Mouse (Mus musculus): ENCODE data around the gene Cnpy1. TPM values are rescaled to one million over a fixed set of nuclear protein-coding genes. Genes with fewer than 3 reads are reported as not detected.

The Cnpy1 gene
- polyA plus RNA-seq (2012; fragmentation: generic; extraction: Trizol) = not detected

- Histone ChIP-seq H3K4me2 (ENCODE audit: low read depth) (no peak within 1 kb of the TSS), H3K4me3 (no peak within 1 kb of the TSS), H3ac (ENCODE audit: control insufficient read depth, insufficient read length) (no peak within 1 kb of the TSS), H3K27me3 (ENCODE audit: control insufficient read depth, insufficient read depth, insufficient read length) (peaks cover 7% of the 10 kb centered on the region), H3K79me2 (ENCODE audit: control insufficient read depth, insufficient read depth) (no peaks in the 10 kb centered on the region), H3K36me3 (ENCODE audit: control insufficient read depth, insufficient read depth) (no peaks in the 10 kb centered on the region)
- TF ChIP-seq MYOG (IDR thresholded peaks at IDR 0.05; ENCODE audit: control insufficient read depth in 1 of 3, insufficient read depth in 1 of 3, insufficient read length in 2 of 3, low read depth in 2 of 3) = no peak
- TF ChIP-seq REST (IDR thresholded peaks at IDR 0.05; ENCODE audit: insufficient read depth, insufficient read length) = no peak
- no peak for TF ChIP-seq MYOD1 (IDR thresholded peaks at IDR 0.05; ENCODE audit: control insufficient read depth in 1 of 3, insufficient read length in 2 of 3, low read depth in 2 of 3)
- TF ChIP-seq SRF (IDR thresholded peaks at IDR 0.05; ENCODE audit: control insufficient read depth, insufficient read length, low read depth) = no peak
- TF ChIP-seq MAX (IDR thresholded peaks at IDR 0.05; ENCODE audit: low read depth) = no peak
- TF ChIP-seq E2F4 (IDR thresholded peaks at IDR 0.05; ENCODE audit: insufficient read depth) = no peak
- TF ChIP-seq USF1 (IDR thresholded peaks at IDR 0.05; ENCODE audit: low read depth) = no peak
- no peak for TF ChIP-seq POLR2AphosphoS2 (IDR thresholded peaks at IDR 0.05; ENCODE audit: insufficient read length, low read depth)
- TF ChIP-seq POLR2A (IDR thresholded peaks at IDR 0.05; ENCODE audit: insufficient read length, low read depth) = no peak
- no peak for TF ChIP-seq TCF3 (IDR thresholded peaks at IDR 0.05; ENCODE audit: insufficient read length, low read depth)
- no peak for TF ChIP-seq TCF12 (IDR thresholded peaks at IDR 0.05; ENCODE audit: insufficient read depth, poor library complexity, severe bottlenecking)
- TF ChIP-seq CEBPB (IDR thresholded peaks at IDR 0.05; ENCODE audit: insufficient read depth, poor library complexity, severe bottlenecking) = no peak
These were observed at the start of gene Cnpy1 for GRCm38 (mm10) chr5:28245574-28245973. Gene Cnpy1, minus strand, starts transcription at chr5:28245806.

- Histone ChIP-seq H3ac (ENCODE audit: control insufficient read depth, insufficient read length) (no peak overlapping the region), H3K4me3 (no peak overlapping the region), H3K27me3 (ENCODE audit: control insufficient read depth, insufficient read depth, insufficient read length) (peaks cover 14% of the 10 kb centered on the region), H3K4me2 (ENCODE audit: low read depth) (no peak overlapping the region), H3K36me3 (ENCODE audit: control insufficient read depth, insufficient read depth) (no peaks in the 10 kb centered on the region), H3K79me2 (ENCODE audit: control insufficient read depth, insufficient read depth) (no peaks in the 10 kb centered on the region)
- TF ChIP-seq MYOG (IDR thresholded peaks at IDR 0.05; ENCODE audit: control insufficient read depth in 1 of 3, insufficient read depth in 1 of 3, insufficient read length in 2 of 3, low read depth in 2 of 3) (no peak), TCF3 (IDR thresholded peaks at IDR 0.05; ENCODE audit: insufficient read length, low read depth) (no peak), POLR2A (IDR thresholded peaks at IDR 0.05; ENCODE audit: insufficient read length, low read depth) (no peak), E2F4 (IDR thresholded peaks at IDR 0.05; ENCODE audit: insufficient read depth) (no peak), MAX (IDR thresholded peaks at IDR 0.05; ENCODE audit: low read depth) (no peak), REST (IDR thresholded peaks at IDR 0.05; ENCODE audit: insufficient read depth, insufficient read length) (no peak), TCF12 (IDR thresholded peaks at IDR 0.05; ENCODE audit: insufficient read depth, poor library complexity, severe bottlenecking) (no peak), USF1 (IDR thresholded peaks at IDR 0.05; ENCODE audit: low read depth) (no peak), MYOD1 (IDR thresholded peaks at IDR 0.05; ENCODE audit: control insufficient read depth in 1 of 3, insufficient read length in 2 of 3, low read depth in 2 of 3) (no peak), POLR2AphosphoS2 (IDR thresholded peaks at IDR 0.05; ENCODE audit: insufficient read length, low read depth) (no peak), SRF (IDR thresholded peaks at IDR 0.05; ENCODE audit: control insufficient read depth, insufficient read length, low read depth) (no peak), CEBPB (IDR thresholded peaks at IDR 0.05; ENCODE audit: insufficient read depth, poor library complexity, severe bottlenecking) (no peak)
These were observed 48.4 kb upstream of the Cnpy1 start for GRCm38 (mm10) chr5:28293990-28294389.

GRCm38 (mm10) chr5:28292281-28292680 is 46.7 kb upstream of the Cnpy1 start:
- Histone ChIP-seq H3K4me2 (ENCODE audit: low read depth) (no peak overlapping the region), H3K36me3 (ENCODE audit: control insufficient read depth, insufficient read depth) (no peaks in the 10 kb centered on the region), H3K4me3 (no peak overlapping the region), H3K79me2 (ENCODE audit: control insufficient read depth, insufficient read depth) (no peaks in the 10 kb centered on the region), H3ac (ENCODE audit: control insufficient read depth, insufficient read length) (no peak overlapping the region), H3K27me3 (ENCODE audit: control insufficient read depth, insufficient read depth, insufficient read length) (peaks cover 14% of the 10 kb centered on the region)
- TF ChIP-seq MYOD1 (IDR thresholded peaks at IDR 0.05; ENCODE audit: control insufficient read depth in 1 of 3, insufficient read length in 2 of 3, low read depth in 2 of 3) = no peak
- no peak for TF ChIP-seq MYOG (IDR thresholded peaks at IDR 0.05; ENCODE audit: control insufficient read depth in 1 of 3, insufficient read depth in 1 of 3, insufficient read length in 2 of 3, low read depth in 2 of 3)
- no peak for TF ChIP-seq MAX (IDR thresholded peaks at IDR 0.05; ENCODE audit: low read depth)
- TF ChIP-seq REST (IDR thresholded peaks at IDR 0.05; ENCODE audit: insufficient read depth, insufficient read length) = no peak
- TF ChIP-seq USF1 (IDR thresholded peaks at IDR 0.05; ENCODE audit: low read depth) = no peak
- no peak for TF ChIP-seq SRF (IDR thresholded peaks at IDR 0.05; ENCODE audit: control insufficient read depth, insufficient read length, low read depth)
- no peak for TF ChIP-seq POLR2AphosphoS2 (IDR thresholded peaks at IDR 0.05; ENCODE audit: insufficient read length, low read depth)
- TF ChIP-seq E2F4 (IDR thresholded peaks at IDR 0.05; ENCODE audit: insufficient read depth) = no peak
- TF ChIP-seq TCF3 (IDR thresholded peaks at IDR 0.05; ENCODE audit: insufficient read length, low read depth) = no peak
- no peak for TF ChIP-seq POLR2A (IDR thresholded peaks at IDR 0.05; ENCODE audit: insufficient read length, low read depth)
- no peak for TF ChIP-seq TCF12 (IDR thresholded peaks at IDR 0.05; ENCODE audit: insufficient read depth, poor library complexity, severe bottlenecking)
- TF ChIP-seq CEBPB (IDR thresholded peaks at IDR 0.05; ENCODE audit: insufficient read depth, poor library complexity, severe bottlenecking) = no peak

GRCm38 (mm10) chr5:28291118-28291850 is 45.7 kb upstream of the Cnpy1 start:
- Histone ChIP-seq H3K4me3 (no peak overlapping the region), H3K79me2 (ENCODE audit: control insufficient read depth, insufficient read depth) (no peaks in the 10 kb centered on the region), H3K27me3 (ENCODE audit: control insufficient read depth, insufficient read depth, insufficient read length) (peaks cover 22% of the 10 kb centered on the region), H3K36me3 (ENCODE audit: control insufficient read depth, insufficient read depth) (no peaks in the 10 kb centered on the region), H3ac (ENCODE audit: control insufficient read depth, insufficient read length) (no peak overlapping the region), H3K4me2 (ENCODE audit: low read depth) (no peak overlapping the region)
- TF ChIP-seq MAX (IDR thresholded peaks at IDR 0.05; ENCODE audit: low read depth) (no peak), MYOG (IDR thresholded peaks at IDR 0.05; ENCODE audit: control insufficient read depth in 1 of 3, insufficient read depth in 1 of 3, insufficient read length in 2 of 3, low read depth in 2 of 3) (no peak), REST (IDR thresholded peaks at IDR 0.05; ENCODE audit: insufficient read depth, insufficient read length) (no peak), SRF (IDR thresholded peaks at IDR 0.05; ENCODE audit: control insufficient read depth, insufficient read length, low read depth) (no peak), TCF3 (IDR thresholded peaks at IDR 0.05; ENCODE audit: insufficient read length, low read depth) (no peak)

Measured in myocyte (in vitro differentiated cells).